Mouse (Mus musculus): ENCODE data around the gene Ptges3.
"Not testable (repeated sequence)": the region's sequence is repeated elsewhere in the genome, so short reads cannot be mapped to it uniquely, and the experiment has no call there.

Ptges3 gene

DNA sequence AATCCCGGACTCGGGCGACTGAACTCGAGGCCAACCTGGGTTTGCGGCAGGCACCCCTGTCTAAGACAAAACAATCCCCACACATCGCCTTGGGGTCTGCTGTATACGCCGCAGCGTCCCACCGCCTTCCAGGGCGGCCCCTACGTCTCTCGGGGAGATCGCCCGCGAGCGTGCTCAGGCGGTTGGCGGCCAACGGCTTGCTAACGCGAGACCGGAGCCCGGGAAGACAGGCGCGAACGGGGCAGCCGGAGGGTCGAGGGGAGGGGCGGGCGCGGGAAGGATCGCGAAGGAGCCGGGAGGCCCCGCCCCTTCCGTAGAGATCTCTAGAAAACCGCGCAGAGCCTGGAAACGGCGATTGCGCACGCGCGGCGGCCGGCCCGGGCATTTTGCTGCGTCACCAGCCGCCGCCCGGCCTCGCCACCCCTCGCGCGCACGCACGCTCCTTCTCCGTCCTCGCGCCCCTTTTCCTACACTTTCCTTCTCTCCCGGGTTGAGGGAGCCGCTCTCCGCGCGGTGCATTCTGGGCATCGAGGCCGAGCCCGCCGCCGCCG lies at the start of gene Ptges3:
Gene Ptges3, plus strand, starts transcription at position 354 of the 551 bp plus-strand sequence.
- DNase-seq, result peak; percentile 95 to 97

DNA sequence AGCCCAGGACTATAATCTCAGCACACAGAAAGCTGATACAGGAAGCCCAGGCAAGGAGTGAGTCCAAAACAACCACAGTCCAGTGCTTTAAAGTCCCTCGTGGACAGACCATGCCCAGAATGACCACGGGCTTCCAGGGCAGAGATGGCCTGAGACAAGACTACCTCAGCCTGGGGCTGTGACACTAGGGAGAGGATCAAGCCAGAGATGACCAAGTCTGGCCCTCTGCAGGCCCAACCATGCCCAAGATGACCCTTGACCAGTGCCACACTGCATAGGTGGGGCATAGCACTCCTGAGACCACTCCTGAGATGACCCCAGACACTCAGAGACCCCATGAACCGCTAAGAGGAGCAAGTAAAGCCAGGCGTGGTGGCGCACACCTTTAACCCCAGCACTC lies 49.0 kb upstream of the Ptges3 start:
- no peak for DNase-seq

DNA sequence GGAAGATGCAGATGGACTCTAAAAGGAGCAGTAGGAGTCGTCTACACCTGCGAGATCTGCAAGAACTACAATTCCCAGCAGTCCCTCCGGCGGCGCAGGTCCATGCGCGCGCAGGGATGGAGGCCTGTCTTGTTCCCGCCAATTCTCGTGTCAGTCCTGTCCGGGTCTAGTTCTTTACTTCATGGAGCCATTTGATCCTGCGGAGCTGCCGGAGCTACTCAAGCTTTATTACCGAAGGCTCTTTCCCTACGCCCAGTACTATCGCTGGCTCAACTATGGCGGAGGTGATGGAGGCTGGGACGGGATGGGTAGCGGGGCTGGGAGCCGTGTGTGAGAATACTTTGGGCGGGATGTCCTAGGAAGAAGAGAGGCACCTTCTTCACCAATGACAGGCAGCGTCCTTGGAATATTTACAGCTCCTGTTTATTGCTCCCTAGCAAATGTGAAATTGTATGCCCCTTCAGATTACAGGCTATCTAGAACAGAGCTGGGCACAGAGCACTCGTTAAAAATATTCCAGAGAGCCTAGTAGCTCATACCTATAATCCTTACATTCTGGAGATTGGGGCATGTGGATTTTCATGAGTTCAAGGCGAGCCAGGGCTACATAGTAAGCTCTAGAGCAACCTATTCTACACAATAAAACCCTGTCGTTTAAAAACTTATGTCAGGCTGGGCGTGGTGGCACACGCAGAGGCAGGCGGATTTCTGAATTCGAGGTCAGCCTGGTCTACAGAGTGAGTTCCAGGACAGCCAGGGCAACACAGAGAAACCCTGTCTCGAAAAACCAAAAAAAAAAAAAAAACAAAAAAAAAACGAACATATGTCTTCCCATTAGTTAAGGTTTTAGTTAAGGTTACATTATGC lies 43.5 kb upstream of the Ptges3 start, which contains the start of gene Prim1:
Gene Prim1, plus strand, starts transcription at position 101 of the 867 bp plus-strand sequence.
- peak; percentile 83 to 87 for DNase-seq

DNA sequence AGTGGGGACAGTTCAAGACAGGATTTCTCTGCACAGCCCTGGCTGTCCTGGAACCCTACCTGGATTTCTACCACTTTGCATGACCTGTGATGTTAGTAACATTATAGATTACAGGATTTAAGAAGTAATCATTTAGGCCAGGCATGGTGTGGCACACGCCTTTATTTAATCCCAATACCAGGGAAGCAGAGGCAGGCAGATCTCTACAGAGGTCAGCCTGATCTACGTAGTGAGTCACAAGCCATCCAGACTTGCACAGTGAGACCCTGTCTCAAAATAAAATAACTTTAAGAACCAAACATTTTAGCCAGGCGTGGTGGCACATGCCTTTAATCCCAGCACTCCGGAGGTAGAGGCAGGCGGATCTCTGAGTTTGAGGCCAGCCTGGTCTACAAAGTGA lies 36.6 kb upstream of the Ptges3 start:
- no peak for DNase-seq

DNA sequence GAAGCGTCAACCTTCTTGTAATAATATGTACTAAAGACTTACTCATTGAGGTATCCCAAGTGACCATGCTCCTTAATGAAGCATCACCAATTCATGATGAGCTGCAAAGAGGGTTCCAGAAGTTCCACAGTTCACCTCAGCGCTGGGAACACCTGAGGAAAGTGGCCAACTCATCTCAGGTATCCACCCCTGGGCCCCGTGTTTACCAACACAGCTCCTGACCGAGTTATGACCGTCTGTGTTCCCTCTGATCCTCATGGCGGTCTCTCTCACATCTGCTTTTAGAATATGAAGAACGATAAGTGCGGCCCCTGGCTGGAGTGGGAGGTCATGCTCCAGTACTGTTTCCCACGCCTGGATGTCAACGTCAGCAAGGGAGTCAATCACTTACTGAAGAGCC lies 35.3 kb upstream of the Ptges3 start:
- DNase-seq, result no peak

DNA sequence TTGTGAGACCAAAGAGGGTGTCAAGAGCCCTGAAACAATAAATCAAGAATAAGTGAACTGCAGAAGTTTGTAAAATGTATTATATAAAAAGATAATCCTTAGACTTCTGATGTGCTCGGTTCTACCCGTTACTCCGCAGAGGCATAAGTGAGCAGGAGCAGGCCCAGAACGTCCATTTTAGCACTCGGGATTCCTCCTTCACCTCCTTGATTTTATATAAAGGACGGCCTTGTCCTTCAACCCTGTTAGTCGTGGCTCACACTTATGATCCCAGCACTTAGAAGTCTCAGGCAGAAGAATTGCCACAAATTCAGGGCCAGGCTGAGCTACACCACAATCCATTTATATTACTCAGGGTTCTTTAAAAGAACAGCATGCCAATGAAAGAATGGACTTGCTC lies 28.8 kb upstream of the Ptges3 start:
- DNase-seq, result no peak

DNA sequence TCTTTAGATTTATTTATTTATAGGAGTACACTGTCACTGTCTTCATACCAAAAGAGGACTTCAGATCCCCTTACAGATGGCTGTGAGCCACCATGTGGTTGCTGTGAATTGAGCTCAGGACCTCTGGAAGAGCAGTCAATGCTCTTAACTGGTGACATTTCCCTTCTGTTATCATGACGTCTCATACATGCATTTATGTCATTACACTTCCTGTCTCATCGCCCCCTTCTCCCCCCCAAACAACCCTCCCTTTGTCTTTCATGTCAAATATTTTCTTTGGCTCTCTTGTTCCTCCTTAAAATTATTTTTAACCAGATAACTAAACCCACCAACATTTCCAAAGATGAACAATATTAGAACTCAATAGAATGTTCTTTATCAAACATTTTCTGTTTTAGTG lies 27.9 kb upstream of the Ptges3 start:
- no peak for DNase-seq

DNA sequence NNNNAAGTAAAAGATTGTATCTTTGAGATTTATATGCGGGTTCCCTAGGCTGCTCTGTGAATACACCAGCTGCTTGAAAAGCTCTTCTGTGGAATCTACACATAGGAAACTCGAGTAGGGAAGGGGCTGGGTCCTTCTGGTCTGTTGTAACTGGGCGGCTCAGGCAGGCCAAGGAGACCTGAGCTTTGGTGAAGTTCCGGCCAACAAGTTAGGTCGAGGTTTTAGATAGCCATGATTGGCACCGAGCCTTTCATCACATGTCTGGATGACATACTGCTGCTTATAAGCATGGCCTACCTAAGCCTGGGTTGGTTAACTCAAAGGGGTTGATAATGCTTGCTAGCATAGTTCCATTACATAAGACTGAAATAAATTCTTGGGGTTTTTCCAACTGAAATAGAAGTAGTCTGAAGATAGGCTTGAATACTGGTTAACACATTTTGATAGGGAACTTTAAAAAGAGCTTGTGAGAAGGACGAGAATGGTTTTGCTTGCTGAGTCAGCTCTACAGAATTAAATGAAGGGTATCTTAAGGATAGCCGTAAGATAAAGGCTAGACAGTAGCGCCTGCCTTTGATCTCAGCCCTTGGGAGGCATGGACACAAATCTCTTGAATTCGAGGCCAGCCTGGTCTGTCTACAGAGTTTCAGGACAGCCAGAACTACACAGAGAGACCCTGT lies 21.9 kb upstream of the Ptges3 start:
- peak; percentile 60 to 75 for DNase-seq

DNA sequence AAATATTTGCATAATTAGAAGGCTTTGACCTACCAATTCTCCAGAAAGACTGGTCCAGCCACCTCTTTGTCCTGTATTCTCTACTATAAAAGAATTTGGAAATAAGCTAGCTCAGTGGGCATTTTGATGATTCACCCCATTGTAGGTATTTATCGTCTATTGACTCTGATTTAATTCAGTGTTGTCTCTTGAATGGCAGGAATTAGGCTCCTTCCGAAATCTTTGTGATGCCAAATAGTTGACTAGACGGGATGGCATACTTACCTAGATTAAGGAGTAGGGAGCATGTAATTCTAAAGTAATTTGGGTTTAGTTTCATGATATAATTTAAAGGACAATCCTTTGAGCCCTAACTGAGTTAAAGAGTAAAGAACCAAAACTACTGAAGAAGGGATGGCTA lies 20.8 kb upstream of the Ptges3 start:
- no peak for DNase-seq

DNA sequence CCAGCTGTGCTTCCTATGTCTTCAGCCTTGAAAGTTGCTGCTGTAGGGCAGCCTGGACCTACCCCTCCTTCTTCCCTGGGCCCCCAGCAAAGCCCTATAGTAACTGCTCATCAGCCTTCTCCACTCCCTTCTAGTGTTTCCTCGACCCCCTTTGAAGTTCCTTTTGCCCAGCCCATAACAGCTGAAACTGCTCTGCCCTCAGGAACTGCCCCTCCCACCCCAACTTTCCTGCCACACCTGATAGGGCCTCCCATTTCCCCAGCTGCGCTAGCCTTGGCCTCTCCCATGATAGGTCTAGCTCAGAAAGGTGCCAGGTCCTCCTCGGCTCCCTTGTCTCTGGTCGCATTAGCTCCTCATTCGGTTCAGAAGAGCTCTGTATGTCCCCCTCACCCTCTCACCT lies 19.6 kb upstream of the Ptges3 start:
- DNase-seq, result peak in 1 of 2 experiments; percentile 13

DNA sequence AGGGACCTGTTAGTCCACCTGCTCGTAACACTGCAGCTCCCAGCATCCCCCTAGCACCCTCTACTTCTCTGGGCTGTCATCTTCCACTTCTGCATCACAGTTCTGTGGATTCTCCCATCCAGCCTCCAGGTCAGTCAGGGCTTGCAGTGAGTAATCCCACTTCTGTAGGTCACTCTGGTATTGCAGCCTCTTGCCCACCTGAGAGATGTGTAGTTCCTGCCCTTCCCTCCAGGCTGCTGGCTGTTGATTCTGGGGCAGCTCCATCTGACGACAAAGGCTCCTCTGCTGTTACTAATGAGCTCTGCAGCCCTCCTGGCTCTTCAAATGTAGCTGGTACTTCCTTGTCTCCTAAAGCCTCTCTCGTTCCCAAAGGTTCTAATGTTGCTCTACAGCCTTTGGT lies 18.9 kb upstream of the Ptges3 start:
- no peak for DNase-seq

DNA sequence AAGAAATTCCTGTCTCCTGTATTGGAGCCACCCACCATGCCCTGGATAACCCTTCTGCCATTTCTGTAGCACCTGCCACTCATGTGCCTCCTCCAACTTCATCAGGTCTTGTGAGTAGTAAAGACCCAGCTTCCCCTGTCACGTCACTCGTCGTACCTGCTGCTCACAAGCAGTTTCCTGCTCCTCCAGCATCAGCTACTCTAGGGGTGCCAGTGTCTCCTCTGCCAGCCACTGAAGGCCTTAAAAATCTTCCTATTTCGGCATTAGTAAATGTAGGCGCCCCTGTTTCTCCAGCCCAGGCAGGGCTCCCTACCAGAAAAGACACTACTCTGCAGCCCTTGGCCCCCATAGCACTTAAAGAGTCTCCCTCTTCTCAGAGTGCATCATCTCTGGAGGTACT lies 18.5 kb upstream of the Ptges3 start:
- no peak for DNase-seq

DNA sequence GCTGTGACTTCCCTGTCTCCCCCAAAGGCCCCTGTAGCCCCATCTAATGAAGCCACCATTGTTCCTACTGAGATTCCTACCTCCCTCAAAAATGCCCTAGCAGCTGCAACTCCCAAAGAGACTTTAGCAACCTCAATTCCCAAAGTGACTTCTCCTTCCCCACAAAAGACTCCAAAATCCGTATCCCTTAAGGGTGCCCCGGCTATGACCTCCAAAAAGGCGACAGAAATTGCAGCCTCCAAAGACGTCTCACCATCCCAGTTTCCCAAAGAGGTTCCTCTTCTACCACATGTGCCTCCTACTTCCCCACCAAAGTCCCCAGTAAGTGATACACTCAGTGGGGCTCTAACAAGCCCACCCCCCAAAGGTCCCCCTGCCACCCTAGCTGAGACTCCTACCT lies 17.1 kb upstream of the Ptges3 start:
- no peak for DNase-seq

DNA sequence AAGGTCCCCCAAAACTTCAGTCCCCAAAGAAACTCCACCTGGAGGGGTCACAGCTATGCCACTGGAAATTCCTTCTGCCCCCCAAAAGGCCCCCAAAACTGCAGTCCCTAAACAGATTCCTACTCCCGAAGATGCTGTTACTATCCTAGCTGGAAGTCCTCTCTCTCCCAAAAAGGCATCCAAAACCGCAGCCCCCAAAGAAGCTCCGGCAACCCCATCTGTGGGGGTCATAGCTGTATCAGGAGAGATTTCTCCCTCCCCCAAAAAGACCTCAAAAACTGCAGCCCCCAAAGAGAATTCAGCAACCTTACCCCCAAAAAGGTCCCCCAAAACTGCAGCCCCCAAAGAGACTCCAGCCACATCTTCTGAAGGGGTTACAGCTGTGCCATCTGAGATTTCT lies 16.3 kb upstream of the Ptges3 start:
- DNase-seq, result no peak

DNA sequence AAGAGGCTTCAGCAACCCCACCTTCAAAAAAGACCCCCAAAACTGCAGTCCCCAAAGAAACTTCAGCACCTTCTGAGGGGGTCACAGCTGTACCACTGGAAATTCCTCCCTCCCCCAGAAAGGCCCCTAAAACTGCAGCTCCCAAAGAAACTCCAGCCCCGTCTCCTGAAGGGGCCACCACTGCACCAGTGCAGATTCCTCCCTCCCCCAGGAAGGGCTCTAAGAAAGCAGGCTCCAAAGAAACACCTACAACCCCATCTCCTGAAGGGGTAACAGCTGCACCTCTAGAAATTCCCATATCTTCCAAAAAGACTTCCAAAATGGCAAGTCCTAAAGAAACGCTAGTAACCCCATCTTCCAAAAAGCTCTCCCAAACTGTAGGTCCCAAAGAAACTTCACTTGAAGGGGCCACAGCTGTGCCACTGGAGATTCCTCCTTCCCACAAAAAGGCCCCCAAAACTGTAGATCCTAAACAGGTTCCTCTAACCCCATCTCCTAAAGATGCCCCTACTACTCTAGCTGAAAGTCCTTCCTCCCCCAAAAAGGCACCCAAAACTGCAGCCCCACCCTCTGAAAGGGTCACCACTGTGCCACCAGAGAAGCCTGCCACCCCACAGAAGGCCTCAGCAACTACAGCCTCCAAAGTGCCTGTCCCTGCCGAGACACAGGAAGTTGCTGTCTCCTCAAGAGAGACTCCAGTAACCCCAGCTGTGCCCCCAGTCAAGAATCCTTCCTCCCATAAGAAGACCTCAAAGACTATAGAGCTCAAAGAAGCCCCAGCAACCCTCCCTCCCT lies 15.5 kb upstream of the Ptges3 start:
- no peak for DNase-seq

DNA sequence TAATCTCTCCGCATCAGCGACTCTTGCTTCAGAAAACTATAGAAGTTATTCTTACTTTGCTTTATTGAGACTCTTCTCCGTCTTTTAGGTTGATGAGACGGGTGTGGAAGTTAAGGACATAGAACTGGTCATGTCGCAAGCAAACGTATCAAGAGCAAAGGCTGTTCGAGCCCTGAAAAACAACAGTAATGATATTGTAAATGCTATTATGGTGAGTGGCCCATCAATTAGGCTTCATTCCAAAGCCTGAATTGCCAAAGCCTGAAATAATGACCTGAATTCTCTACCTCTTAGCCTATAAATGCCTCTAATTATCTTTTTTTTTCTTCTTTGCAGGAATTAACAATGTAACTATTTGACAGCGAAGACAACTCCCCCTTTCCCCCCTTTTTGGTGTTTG lies 10.6 kb upstream of the Ptges3 start:
- DNase-seq, result no peak

DNA sequence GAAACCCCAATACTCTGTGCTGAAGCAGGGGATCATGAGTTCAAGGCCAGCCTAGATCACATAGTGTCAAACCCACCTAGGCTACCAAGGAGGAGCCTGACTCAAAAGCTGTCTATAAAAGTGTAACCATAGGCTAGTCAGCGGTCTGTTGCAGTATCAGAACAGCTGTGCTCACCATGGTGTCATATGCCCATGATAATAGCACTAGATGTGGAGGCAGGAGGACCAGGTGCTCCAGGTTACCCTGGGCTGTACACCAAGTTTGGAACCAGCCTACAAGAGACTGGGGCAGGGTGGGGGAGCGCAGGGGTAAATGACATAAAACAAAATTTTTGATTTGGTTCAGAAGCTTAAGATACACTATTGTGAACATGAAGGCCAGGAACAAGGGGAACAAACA lies 9.0 kb upstream of the Ptges3 start:
- no peak for DNase-seq

DNA sequence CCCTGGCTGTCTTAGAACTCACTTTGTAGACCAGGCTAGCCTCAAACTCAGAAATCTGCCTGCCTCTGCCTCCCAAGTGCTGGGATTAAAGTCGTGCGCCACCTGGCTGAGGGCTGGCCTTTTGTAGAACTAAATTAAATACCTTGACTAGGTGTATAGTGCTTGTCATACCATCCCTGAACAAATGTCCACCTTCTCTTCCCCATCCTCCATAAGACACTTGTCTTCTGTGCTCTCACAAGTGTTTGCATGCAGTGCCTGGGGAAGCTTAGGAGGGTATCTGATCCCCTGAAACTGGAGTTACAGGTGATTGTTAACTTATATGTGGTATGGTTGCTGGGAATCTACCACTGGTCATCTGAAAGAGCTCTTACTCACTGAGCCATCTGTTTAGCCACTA lies 8.4 kb upstream of the Ptges3 start:
- DNase-seq, result no peak

DNA sequence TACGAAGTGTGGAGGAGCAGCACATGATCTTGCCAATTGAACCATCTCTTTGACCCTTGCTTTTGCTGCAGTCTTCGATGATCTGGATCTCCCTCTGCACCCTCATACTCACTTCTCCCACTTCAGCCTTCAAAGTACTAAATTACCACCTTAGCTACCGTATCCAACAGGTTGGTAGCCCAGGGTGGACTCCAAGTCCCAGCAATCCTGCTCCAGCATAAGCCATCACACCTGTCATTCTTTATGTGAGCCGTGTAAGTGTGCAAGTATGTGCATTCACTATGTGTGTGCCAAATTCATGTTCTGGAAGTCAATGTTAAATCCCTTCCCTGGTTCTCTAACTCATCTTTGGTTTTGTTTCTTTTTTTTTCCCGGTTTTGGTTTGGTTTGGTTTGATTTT lies 7.2 kb upstream of the Ptges3 start:
- DNase-seq, result no peak

DNA sequence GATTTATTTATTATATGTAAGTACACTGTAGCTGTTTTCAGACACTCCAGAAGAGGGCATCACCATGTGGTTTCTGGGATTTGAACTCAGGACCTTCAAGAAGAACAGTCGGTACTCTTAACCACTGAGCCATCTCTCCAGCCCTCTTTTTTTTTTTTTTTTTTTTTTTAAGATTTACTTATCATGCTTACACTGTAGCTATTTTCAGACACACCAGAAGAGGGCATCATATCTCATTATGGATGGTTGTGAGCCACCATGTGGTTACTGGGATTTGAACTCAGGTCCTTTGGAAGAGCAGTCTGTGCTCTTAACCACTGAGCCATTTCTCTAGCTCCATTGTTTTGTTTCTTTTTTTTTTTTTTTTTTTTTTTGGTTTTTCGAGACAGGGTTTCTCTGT lies 6.6 kb upstream of the Ptges3 start:
- not testable (repeated sequence) for DNase-seq

DNA sequence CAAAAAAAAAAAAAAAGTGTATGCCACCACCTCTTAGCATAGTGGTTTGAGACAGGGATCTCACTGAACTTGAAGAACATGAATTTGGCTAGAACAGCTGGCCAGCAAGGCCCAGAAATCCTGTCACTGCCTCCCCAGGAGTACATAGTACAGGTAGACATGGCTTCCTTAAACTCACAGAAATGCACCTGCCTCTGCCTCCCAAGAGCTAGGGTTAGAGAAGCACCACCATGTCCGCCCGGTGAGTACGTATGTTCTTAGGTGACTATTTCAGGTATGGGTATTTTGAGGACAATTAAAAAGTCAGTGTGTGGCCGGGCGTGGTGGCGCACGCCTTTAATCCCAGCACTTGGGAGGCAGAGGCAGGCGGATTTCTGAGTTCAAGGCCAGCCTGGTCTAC lies 5.8 kb upstream of the Ptges3 start:
- no peak for DNase-seq

DNA sequence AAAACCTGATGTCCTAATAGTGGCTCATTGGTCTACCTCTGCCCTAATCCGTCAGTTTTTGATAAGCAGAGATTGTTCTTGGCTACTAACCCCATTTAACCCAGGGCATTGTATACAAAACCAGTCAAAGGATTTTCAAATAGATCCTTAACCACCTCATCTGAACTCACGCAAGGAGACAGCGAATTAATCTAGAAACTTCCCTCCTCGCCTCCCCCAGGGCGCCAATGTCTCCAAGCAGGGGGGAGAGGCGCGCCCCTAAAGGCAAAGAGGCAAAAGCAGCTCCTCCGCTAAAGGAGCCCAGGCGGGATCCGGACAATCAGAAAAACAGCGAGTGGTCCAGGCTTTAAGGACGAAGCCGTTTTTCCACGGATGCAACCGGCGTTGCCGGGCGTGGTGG lies 570 bp upstream of the Ptges3 start:
- DNase-seq, result no peak

Data from lung, adult 18-20 months (tissue).